Mouse (Mus musculus) lung, embryonic 14.5 days (tissue): ENCODE data around the gene Lcn8. TPM values are rescaled to one million over a fixed set of nuclear protein-coding genes. Genes with fewer than 3 reads are reported as not detected.
A peak's percentile ranks its signal among the peaks of the same experiment; 100 is the strongest.

Experiments
- ATAC-seq: fragments of 200-750 bp; cut with Nextera tagmentation; 2 replicates; pipeline ENCODE4 v1.8.0; 2017; ENCODE audit warnings: mild to moderate bottlenecking, moderate TSS enrichment, moderate library complexity; ENCODE audit not compliant: insufficient read depth
- DNase-seq: peaks from one replicate; pipeline ENCODE4 v3.0.0-alpha.2; 2015
- H3K27ac ChIP-seq: fragments of 300-500 bp; sonication (generic); 2 replicates; pipeline ENCODE4 v1.5.1; 2014; ENCODE audit warnings: low read depth, mild to moderate bottlenecking, moderate library complexity
- H3K27me3 ChIP-seq: fragments of 300-500 bp; sonication (generic); 2 replicates; pipeline ENCODE4 v1.6.1; 2014; ENCODE audit warnings: low read length, control low read depth; ENCODE audit not compliant: insufficient read depth
- H3K36me3 ChIP-seq: fragments of 300-500 bp; sonication (generic); 2 replicates; pipeline ENCODE4 v1.6.1; 2014; ENCODE audit warnings: control low read depth; ENCODE audit not compliant: insufficient read depth
- H3K4me1 ChIP-seq: fragments of 300-500 bp; sonication (generic); 2 replicates; pipeline ENCODE4 v1.6.1; 2014; ENCODE audit warnings: antibody characterized with exemption, control low read depth; ENCODE audit not compliant: insufficient read depth
- H3K4me2 ChIP-seq: fragments of 300-500 bp; sonication (generic); 2 replicates; pipeline ENCODE4 v1.6.1; 2014; ENCODE audit warnings: mild to moderate bottlenecking
- H3K4me3 ChIP-seq: fragments of 300-500 bp; sonication (generic); 2 replicates; pipeline ENCODE4 v1.5.1; 2014; ENCODE audit warnings: low read depth, low read length
- H3K9ac ChIP-seq: fragments of 300-500 bp; sonication (generic); 2 replicates; pipeline ENCODE4 v1.6.1; 2014
- H3K9me3 ChIP-seq: fragments of 300-500 bp; sonication (generic); 2 replicates; pipeline ENCODE4 v1.6.1; 2016; ENCODE audit warnings: low read depth, low read length, control low read depth
- CTCF ChIP-seq: IDR thresholded peaks from 2 replicates; pipeline ENCODE4 v1.5.1; 2016; ENCODE audit warnings: antibody characterized with exemption, low read depth
- WGBS: fragments of 180-500 bp; shearing (Covaris S2); extraction: QIAGEN DNeasy Blood & Tissue Kit; methylation state at CpG from one replicate; pipeline ENCODE4 v1.1.7; 2014; 5-methylcytosine and 5-hydroxymethylcytosine counted together
- polyA plus RNA-seq: library from polyadenylated mRNA; unstranded; fragments of >200 nt; fragmentation: Nextera tagmentation; extraction: Ambion mirVana; gene quantifications from 2 replicates; pipeline ENCODE4 v1.2.1, GENCODE M21; 2014

The Lcn8 gene
- polyA plus RNA-seq, 1 experiment from 2014 or later: 0.61 TPM

- Histone ChIP-seq H3K27me3 (peaks cover 19% of the 10 kb centered on the region), H3K4me3 (peak within 1 kb of the TSS; percentile 37), H3K36me3 (no peaks in the 10 kb centered on the region), H3K4me1 (no peaks in the 10 kb centered on the region), H3K27ac (0 out of 2 replicates have a peak within 1 kb of the TSS, but pooled peaks have one; percentile 37), H3K4me2 (peak within 1 kb of the TSS; percentile 64), H3K9me3 (no peaks in the 10 kb centered on the region), H3K9ac (peak within 1 kb of the TSS; percentile 38)
- 5% methylated on average over 34 of the region's 34 CpGs for WGBS
- TF ChIP-seq CTCF: peak; percentile 80
- DNase-seq (peak; percentile 91), ATAC-seq (peak; percentile 95)
Observed at GRCm38 (mm10) chr2:25621229-25622200, 31.4 kb upstream of the Lcn8 start, which contains the start of gene Tmem141. Gene Tmem141, minus strand, starts transcription at chr2:25622005.

GRCm38 (mm10) chr2:25625986-25626385 is 26.9 kb upstream of the Lcn8 start:
- no peaks in the 10 kb centered on the region for H3K27me3 ChIP-seq
- DNase-seq (no peak), ATAC-seq (no peak)
- 17% methylated on average over 5 of the region's 5 CpGs for WGBS
- TF ChIP-seq CTCF: no peak
- H3K27ac ChIP-seq: no peak overlapping the region
- H3K9me3 ChIP-seq: no peaks in the 10 kb centered on the region
- H3K36me3 ChIP-seq: no peaks in the 10 kb centered on the region
- H3K4me2 ChIP-seq: no peak overlapping the region
- H3K9ac ChIP-seq: no peak overlapping the region
- no peaks in the 10 kb centered on the region for H3K4me1 ChIP-seq
- H3K4me3 ChIP-seq: no peak overlapping the region

GRCm38 (mm10) chr2:25627811-25628210 is 25.1 kb upstream of the Lcn8 start, which contains the start of gene Fcna:
Gene Fcna, minus strand, starts transcription at chr2:25628030.
- Histone ChIP-seq H3K4me3 (no peak within 1 kb of the TSS), H3K27me3 (no peaks in the 10 kb centered on the region), H3K9ac (no peak within 1 kb of the TSS), H3K36me3 (no peaks in the 10 kb centered on the region), H3K27ac (no peak within 1 kb of the TSS), H3K4me1 (no peaks in the 10 kb centered on the region), H3K4me2 (no peak within 1 kb of the TSS), H3K9me3 (no peaks in the 10 kb centered on the region)
- ATAC-seq: no peak
- no peak for DNase-seq
- WGBS: 65% methylated on average over 6 of the region's 6 CpGs
- no peak for TF ChIP-seq CTCF

GRCm38 (mm10) chr2:25628738-25629137 is 24.2 kb upstream of the Lcn8 start:
- no peak for TF ChIP-seq CTCF
- no peak overlapping the region for H3K9ac ChIP-seq
- H3K27ac ChIP-seq: no peak overlapping the region
- H3K27me3 ChIP-seq: no peaks in the 10 kb centered on the region
- no peaks in the 10 kb centered on the region for H3K4me1 ChIP-seq
- 33% methylated on average over 4 of the region's 4 CpGs for WGBS
- no peaks in the 10 kb centered on the region for H3K9me3 ChIP-seq
- H3K4me2 ChIP-seq: no peak overlapping the region
- ATAC-seq (no peak), DNase-seq (no peak)
- H3K4me3 ChIP-seq: no peak overlapping the region
- no peaks in the 10 kb centered on the region for H3K36me3 ChIP-seq

- no peak for DNase-seq
- Histone ChIP-seq H3K27me3 (no peaks in the 10 kb centered on the region), H3K4me3 (no peak overlapping the region), H3K4me2 (no peak overlapping the region), H3K27ac (no peak overlapping the region), H3K9ac (no peak overlapping the region), H3K4me1 (no peaks in the 10 kb centered on the region), H3K9me3 (no peaks in the 10 kb centered on the region), H3K36me3 (no peaks in the 10 kb centered on the region)
- WGBS: 78% methylated on average over 3 of the region's 3 CpGs
- TF ChIP-seq CTCF: no peak
- ATAC-seq: no peak
Observed at GRCm38 (mm10) chr2:25633616-25634015, 19.3 kb upstream of the Lcn8 start.

- no peak overlapping the region for H3K4me3 ChIP-seq
- no peaks in the 10 kb centered on the region for H3K9me3 ChIP-seq
- ATAC-seq (no peak), DNase-seq (no peak)
- no peaks in the 10 kb centered on the region for H3K4me1 ChIP-seq
- 53% methylated on average over 1 of the region's 1 CpGs for WGBS
- H3K4me2 ChIP-seq: no peak overlapping the region
- TF ChIP-seq CTCF: no peak
- H3K27ac ChIP-seq: no peak overlapping the region
- no peak overlapping the region for H3K9ac ChIP-seq
- H3K36me3 ChIP-seq: no peaks in the 10 kb centered on the region
- H3K27me3 ChIP-seq: no peaks in the 10 kb centered on the region
Observed at GRCm38 (mm10) chr2:25634046-25634445, 18.9 kb upstream of the Lcn8 start.

GRCm38 (mm10) chr2:25639890-25640289 is 13.0 kb upstream of the Lcn8 start:
- TF ChIP-seq CTCF: peak; percentile 77
- no peaks in the 10 kb centered on the region for H3K36me3 ChIP-seq
- H3K4me1 ChIP-seq: no peaks in the 10 kb centered on the region
- no peak overlapping the region for H3K9ac ChIP-seq
- ATAC-seq (no peak), DNase-seq (peak; percentile 71)
- no peak overlapping the region for H3K27ac ChIP-seq
- 12% methylated on average over 6 of the region's 6 CpGs for WGBS
- no peaks in the 10 kb centered on the region for H3K9me3 ChIP-seq
- no peak overlapping the region for H3K4me3 ChIP-seq
- no peaks in the 10 kb centered on the region for H3K27me3 ChIP-seq
- H3K4me2 ChIP-seq: no peak overlapping the region
